Mouse (Mus musculus) CH12.LX (cell line): ENCODE data around the gene Fam133b. TPM values are rescaled to one million over a fixed set of nuclear protein-coding genes. Genes with fewer than 3 reads are reported as not detected.

Experiments
- DNase-seq: peaks from one replicate; pipeline ENCODE4 v3.0.0-alpha.2; 2013; ENCODE audit errors: extremely low read depth
- H3K27ac ChIP-seq: 2 replicates; pipeline ENCODE4 v1.5.1; 2012; ENCODE audit warnings: low read depth, mild to moderate bottlenecking, control low read depth, moderate library complexity; ENCODE audit not compliant: insufficient read depth
- H3K27me3 ChIP-seq: replicated peaks from 2 replicates; pipeline ENCODE3; 2012; ENCODE audit warnings: inconsistent platforms
- H3K36me3 ChIP-seq, 2 experiments: replicated peaks in 1 of 2; 2 replicates each; pipeline versions ENCODE3 to v1.6.1; 2012; ENCODE audit warnings: inconsistent platforms in 1 of 2, low read length in 1 of 2, mild to moderate bottlenecking in 1 of 2, mixed read lengths in 1 of 2, moderate library complexity in 1 of 2; ENCODE audit not compliant: control insufficient read depth in 1 of 2, insufficient read depth in 1 of 2
- H3K4me1 ChIP-seq, 2 experiments: 2 replicates each; pipeline ENCODE4 v1.6.1; 2012; ENCODE audit warnings: inconsistent platforms in 1 of 2, moderate library complexity in 1 of 2; ENCODE audit not compliant: insufficient read depth in 2 of 2, control insufficient read depth in 1 of 2
- H3K4me2 ChIP-seq: 2 replicates; pipeline ENCODE4 v1.6.1; 2012; ENCODE audit warnings: low read depth, mild to moderate bottlenecking, control low read depth; ENCODE audit not compliant: poor library complexity, insufficient read depth, severe bottlenecking
- H3K4me3 ChIP-seq, 3 experiments: fragments of 150-350 bp in 1 of 3; sonication (generic) in 1 of 3; replicated peaks in 1 of 3; 2 replicates each; pipeline versions ENCODE3 to v1.5.1; 2011 to 2012; ENCODE audit warnings: low read depth in 2 of 3, low read length in 2 of 3, mild to moderate bottlenecking in 2 of 3, moderate library complexity in 2 of 3, control low read depth in 1 of 3, improper control_type of control experiment in 1 of 3, inconsistent platforms in 1 of 3, mixed read lengths in 1 of 3; ENCODE audit not compliant: poor library complexity in 1 of 3
- H3K79me2 ChIP-seq: replicated peaks from 2 replicates; pipeline ENCODE4 v1.6.1; 2012; ENCODE audit warnings: mild to moderate bottlenecking, moderate library complexity; ENCODE audit not compliant: control insufficient read depth, poor library complexity, insufficient read depth, severe bottlenecking; ENCODE audit errors: extremely low read depth
- H3K9ac ChIP-seq: 2 replicates; pipeline ENCODE4 v1.6.1; 2012; ENCODE audit warnings: low read depth, mild to moderate bottlenecking, control low read depth, moderate library complexity; ENCODE audit not compliant: insufficient read depth
- H3K9me3 ChIP-seq: replicated peaks from 2 replicates; pipeline ENCODE3; 2012; ENCODE audit warnings: low read length, inconsistent platforms, mixed read lengths
- BHLHE40 ChIP-seq: IDR thresholded peaks from 2 replicates; pipeline ENCODE4 v1.6.1; 2011; ENCODE audit warnings: mild to moderate bottlenecking, low read depth, low read length, improper control_type of control experiment
- CHD1 ChIP-seq: IDR thresholded peaks from 2 replicates; pipeline ENCODE4 v1.6.1; 2012; ENCODE audit warnings: low read depth, low read length, improper control_type of control experiment, inconsistent platforms
- CHD2 ChIP-seq: IDR thresholded peaks from 2 replicates; pipeline ENCODE4 v1.6.1; 2011; ENCODE audit warnings: low read length, improper control_type of control experiment
- CTCF ChIP-seq, 2 experiments: IDR thresholded peaks in 1 of 2; conservative IDR thresholded peaks in 1 of 2; 2 replicates each; pipeline ENCODE4 v1.5.1; 2011 to 2012; ENCODE audit warnings: low read depth in 2 of 2, low read length in 2 of 2, improper control_type of control experiment in 1 of 2, inconsistent platforms in 1 of 2, mild to moderate bottlenecking in 1 of 2, moderate library complexity in 1 of 2
- ELF1 ChIP-seq: IDR thresholded peaks from 2 replicates; pipeline ENCODE4 v1.6.1; 2014; ENCODE audit warnings: low read depth, mild to moderate bottlenecking, inconsistent platforms, low read length, improper control_type of control experiment
- EP300 ChIP-seq: IDR thresholded peaks from 2 replicates; pipeline ENCODE4 v1.6.1; 2011; ENCODE audit warnings: low read length, improper control_type of control experiment
- ETS1 ChIP-seq: conservative IDR thresholded peaks from 2 replicates; pipeline ENCODE4 v1.6.1; 2012; ENCODE audit warnings: low read depth, mild to moderate bottlenecking, inconsistent platforms, low read length, improper control_type of control experiment, moderate library complexity
- GABPA ChIP-seq: IDR thresholded peaks from 2 replicates; pipeline ENCODE4 v1.6.1; 2012; ENCODE audit warnings: low read depth, low read length, improper control_type of control experiment, inconsistent platforms; ENCODE audit not compliant: insufficient replicate concordance
- HCFC1 ChIP-seq: IDR thresholded peaks from 2 replicates; pipeline ENCODE4 v1.6.1; 2012; ENCODE audit warnings: low read depth, mild to moderate bottlenecking, inconsistent platforms, low read length, improper control_type of control experiment
- IRF4 ChIP-seq: IDR thresholded peaks from 2 replicates; pipeline ENCODE4 v1.6.1; 2014; ENCODE audit warnings: low read depth, mild to moderate bottlenecking, inconsistent platforms, low read length, improper control_type of control experiment
- JUN ChIP-seq: IDR thresholded peaks from 2 replicates; pipeline ENCODE4 v1.6.1; 2011; ENCODE audit warnings: low read depth, mild to moderate bottlenecking, low read length, improper control_type of control experiment, moderate library complexity; ENCODE audit not compliant: insufficient read depth
- JUND ChIP-seq: conservative IDR thresholded peaks from 2 replicates; pipeline ENCODE4 v1.6.1; 2011; ENCODE audit warnings: low read depth, low read length, improper control_type of control experiment
- KAT2A ChIP-seq: IDR thresholded peaks from 2 replicates; pipeline ENCODE4 v1.6.1; 2012; ENCODE audit warnings: low read length, improper control_type of control experiment, inconsistent platforms; ENCODE audit not compliant: insufficient replicate concordance
- MAFK ChIP-seq: IDR thresholded peaks from 2 replicates; pipeline ENCODE4 v1.6.1; 2011; ENCODE audit warnings: low read length, improper control_type of control experiment; ENCODE audit not compliant: insufficient replicate concordance
- MAZ ChIP-seq: IDR thresholded peaks from 2 replicates; pipeline ENCODE4 v1.6.1; 2012; ENCODE audit warnings: low read depth, mild to moderate bottlenecking, inconsistent platforms, low read length, improper control_type of control experiment, moderate library complexity
- NRF1 ChIP-seq: IDR thresholded peaks from 2 replicates; pipeline ENCODE4 v1.6.1; 2014; ENCODE audit warnings: low read depth, mild to moderate bottlenecking, inconsistent platforms, low read length, improper control_type of control experiment, moderate library complexity
- POLR2AphosphoS2 ChIP-seq: IDR thresholded peaks from 2 replicates; pipeline ENCODE4 v1.6.1; 2011; ENCODE audit warnings: low read depth, low read length, improper control_type of control experiment
- SMC3 ChIP-seq: IDR thresholded peaks from 2 replicates; pipeline ENCODE4 v1.6.1; 2011; ENCODE audit warnings: low read depth, low read length, improper control_type of control experiment
- TBP ChIP-seq: conservative IDR thresholded peaks from 2 replicates; pipeline ENCODE4 v1.6.1; 2011; ENCODE audit warnings: low read depth, low read length, improper control_type of control experiment
- TCF12 ChIP-seq: IDR thresholded peaks from 2 replicates; pipeline ENCODE4 v1.6.1; 2014; ENCODE audit warnings: low read depth, mild to moderate bottlenecking, inconsistent platforms, low read length, improper control_type of control experiment
- USF1 ChIP-seq: IDR thresholded peaks from 2 replicates; pipeline ENCODE4 v1.6.1; 2014; ENCODE audit warnings: low read depth, mild to moderate bottlenecking, inconsistent platforms, low read length, improper control_type of control experiment
- ZKSCAN1 ChIP-seq: IDR thresholded peaks from 2 replicates; pipeline ENCODE4 v1.6.1; 2012; ENCODE audit warnings: low read depth, inconsistent platforms, low read length, improper control_type of control experiment, borderline replicate concordance
- dilution Hi-C: fragments of 300-500 bp; cut with MboI; formaldehyde crosslinking; loops from 2 replicates; pipeline ENCODE4 v1.14.3; 2020; ENCODE audit warnings: low sequenced_read_pairs; ENCODE audit not compliant: extremely low pct_unique_long_range_greater_than_20kb, extremely low pct_ligation_motif_present
- in situ Hi-C: fragments of 300-500 bp; cut with MboI; formaldehyde crosslinking; loops from 3 replicates; pipeline ENCODE4 v1.14.3; 2019; ENCODE audit warnings: low sequenced_read_pairs, low pct_ligation_motif_present, low pct_unique_long_range_greater_than_20kb, mixed read lengths
- polyA plus RNA-seq: library from polyadenylated mRNA; unstranded; fragments of >175 nt; gene quantifications from 2 replicates; pipeline ENCODE4 v1.2.1, GENCODE M21; 2012; ENCODE audit warnings: low read depth; ENCODE audit not compliant: insufficient read length
- total RNA-seq, 2 experiments: library from RNA; depleted of rRNA; stranded (reverse); fragments of 300-350 nt in 1 of 2; fragments of >200 nt in 1 of 2; gene quantifications; 2 replicates each; pipeline ENCODE4 v1.2.3; 2012 to 2014

The Fam133b gene
- total and polyA plus RNA-seq, 3 experiments, result 23.2 to 66.1 (median 55.9) TPM

- peaks cover 78 to 94% of the 10 kb centered on the region in 2 experiments for H3K36me3 ChIP-seq
- dilution Hi-C loops (no loop called here), in situ Hi-C loops (no loop called here)
- no peak overlapping the region for H3K9ac ChIP-seq
- no peak overlapping the region for H3K4me2 ChIP-seq
- H3K27me3 ChIP-seq, result no peaks in the 10 kb centered on the region
- H3K4me3 ChIP-seq, result no peak overlapping the region
- no peak for TF ChIP-seq ELF1
- TF ChIP-seq ETS1, result no peak
- TF ChIP-seq JUN, result no peak
- no peak for TF ChIP-seq ZKSCAN1
- no peak for TF ChIP-seq KAT2A
- no peak for TF ChIP-seq USF1
- no peak for TF ChIP-seq HCFC1
- no peak for TF ChIP-seq SMC3
- no peak for TF ChIP-seq GABPA
- TF ChIP-seq IRF4, result no peak
- no peak for TF ChIP-seq CTCF (conservative IDR thresholded peaks at IDR 0.05 in 1 of 2, IDR thresholded peaks at IDR 0.05 in 1 of 2; ENCODE audit: low read depth in 2 of 2, low read length in 2 of 2)
- TF ChIP-seq MAFK, result no peak
- no peak for TF ChIP-seq NRF1
- no peak for TF ChIP-seq CHD2
- TF ChIP-seq CHD1, result no peak
- DNase-seq, result no peak
- no peak overlapping the region for H3K27ac ChIP-seq
- H3K79me2 ChIP-seq, result no peaks in the 10 kb centered on the region
- peaks cover 5 to 14% of the 10 kb centered on the region in 2 experiments; a peak in 3 of 4 replicates for H3K4me1 ChIP-seq
- H3K9me3 ChIP-seq, result no peaks in the 10 kb centered on the region
These were observed 22.9 kb upstream of the Fam133b start for GRCm38 (mm10) chr5:3520493-3521359.

DNA sequence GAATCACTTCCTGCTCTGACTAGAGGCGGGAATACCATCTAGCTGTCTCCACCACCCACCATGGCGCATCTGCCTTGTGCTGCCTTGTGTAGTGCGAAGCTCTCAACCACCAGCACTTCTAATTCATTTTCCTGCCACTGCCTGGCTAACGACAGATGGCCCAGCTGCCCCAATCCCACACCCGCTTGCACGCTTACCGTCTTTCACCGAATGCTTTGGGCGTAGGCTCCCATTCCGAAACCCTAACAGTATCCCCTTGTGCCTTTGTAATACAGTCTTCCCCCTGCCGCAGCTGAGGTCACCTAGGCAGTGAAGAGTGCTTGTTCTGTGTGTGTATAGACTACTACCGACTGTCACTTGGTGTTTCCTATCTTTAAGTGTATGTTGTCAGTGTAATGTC, 21.9 kb upstream of the Fam133b start:
- H3K36me3 ChIP-seq, result peaks cover 72 to 93% of the 10 kb centered on the region in 2 experiments
- no peak for TF ChIP-seq MAZ
- no peak for TF ChIP-seq TBP
- no peak for TF ChIP-seq TCF12
- TF ChIP-seq BHLHE40, result no peak
- TF ChIP-seq POLR2AphosphoS2, result no peak
- TF ChIP-seq JUND, result no peak
- TF ChIP-seq SMC3, result no peak
- no peak for TF ChIP-seq CHD2
- no peak for TF ChIP-seq HCFC1
- no peak for TF ChIP-seq MAFK
- no peak for TF ChIP-seq CHD1
- no peak for TF ChIP-seq CTCF (conservative IDR thresholded peaks at IDR 0.05 in 1 of 2, IDR thresholded peaks at IDR 0.05 in 1 of 2; ENCODE audit: low read depth in 2 of 2, low read length in 2 of 2)
- TF ChIP-seq EP300, result no peak
- TF ChIP-seq, all 38 proteins: peak for 0
- H3K9me3 ChIP-seq, result no peaks in the 10 kb centered on the region
- no peak overlapping the region for H3K27ac ChIP-seq
- H3K27me3 ChIP-seq, result no peaks in the 10 kb centered on the region
- dilution Hi-C loops, result no loop called here
- H3K79me2 ChIP-seq, result no peaks in the 10 kb centered on the region
- DNase-seq, result no peak
- H3K4me2 ChIP-seq, result no peak overlapping the region
- H3K9ac ChIP-seq, result no peak overlapping the region
- in situ Hi-C loops, result no loop called here
- H3K4me3 ChIP-seq, result no peak overlapping the region
- peaks cover 0 to 4% of the 10 kb centered on the region in 2 experiments; a peak in 1 of 4 replicates for H3K4me1 ChIP-seq
